Mouse (Mus musculus) erythroblast, embryonic 14.5 days (primary cell): ENCODE results near the gene Alg12. TPM values are rescaled to one million over a fixed set of nuclear protein-coding genes. Genes with fewer than 3 reads are reported as not detected.

Source experiments
- H3K27me3 ChIP-seq: 2 replicates; pipeline ENCODE4 v1.6.1; 2012; ENCODE audit warnings: inconsistent platforms; ENCODE audit not compliant: control insufficient read depth
- H3K36me3 ChIP-seq: 2 replicates; pipeline ENCODE4 v1.6.1; 2012; ENCODE audit warnings: mild to moderate bottlenecking, inconsistent platforms; ENCODE audit not compliant: control insufficient read depth
- H3K4me1 ChIP-seq: 2 replicates; pipeline ENCODE4 v1.6.1; 2012; ENCODE audit warnings: inconsistent platforms; ENCODE audit not compliant: control insufficient read depth
- H3K4me3 ChIP-seq: replicated peaks from 2 replicates; pipeline ENCODE3; 2012; ENCODE audit warnings: moderate library complexity, mild to moderate bottlenecking, inconsistent platforms
- H3K9me3 ChIP-seq: 2 replicates; pipeline ENCODE4 v1.6.1; 2012; ENCODE audit warnings: low read length, inconsistent platforms, mixed read lengths; ENCODE audit not compliant: control insufficient read depth
- GATA1 ChIP-seq: IDR thresholded peaks from 2 replicates; pipeline ENCODE4 v1.6.1; 2012; ENCODE audit warnings: low read length, inconsistent platforms, mixed read lengths
- TAL1 ChIP-seq: IDR thresholded peaks from 3 replicates; pipeline ENCODE4 v1.6.1; 2012; ENCODE audit warnings: low read length, inconsistent platforms, mixed read lengths
- polyA plus RNA-seq: library from polyadenylated mRNA; stranded (reverse); fragments of >175 nt; gene quantifications from 2 replicates; pipeline ENCODE4 v1.2.3, GENCODE M21; 2012

Gene Alg12
- polyA plus RNA-seq: 0.16 and 0.28 TPM in 2 replicates

- TF ChIP-seq GATA1 (no peak; the same call in 1 of the 2 replicates), TAL1 (no peak)
- Histone ChIP-seq H3K4me3 (peak within 1 kb of the TSS; percentile 78), H3K9me3 (no peaks in the 10 kb centered on the region), H3K4me1 (peaks cover 32% of the 10 kb centered on the region), H3K36me3 (peaks cover 59% of the 10 kb centered on the region), H3K27me3 (no peaks in the 10 kb centered on the region)
These were observed at the start of gene Alg12, which contains the start of gene Creld2 for GRCm38 (mm10) chr15:88819026-88819905. Gene Alg12 (minus strand): TSS chr15:88819318. Gene Creld2 (plus strand): TSS chr15:88819646.

GRCm38 (mm10) chr15:88868024-88868742 is 49.1 kb upstream of the Alg12 start:
- Histone ChIP-seq H3K4me1 (peaks cover 21% of the 10 kb centered on the region), H3K9me3 (peaks cover 5% of the 10 kb centered on the region), H3K36me3 (peaks cover 20% of the 10 kb centered on the region), H3K4me3 (no peak overlapping the region), H3K27me3 (peaks cover 2% of the 10 kb centered on the region; the same call in 1 of the 2 replicates)
- TF ChIP-seq GATA1 (no peak), TAL1 (no peak)

- H3K4me1 ChIP-seq: peaks cover 28% of the 10 kb centered on the region
- H3K27me3 ChIP-seq: peaks cover 7% of the 10 kb centered on the region
- H3K36me3 ChIP-seq: peaks cover 20% of the 10 kb centered on the region
- no peak for TF ChIP-seq TAL1
- no peak for TF ChIP-seq GATA1
- H3K9me3 ChIP-seq: peaks cover 5% of the 10 kb centered on the region
- H3K4me3 ChIP-seq: no peak overlapping the region
These were observed 48.4 kb upstream of the Alg12 start for GRCm38 (mm10) chr15:88867368-88868023.

- Histone ChIP-seq H3K4me1 (peaks cover 33% of the 10 kb centered on the region), H3K9me3 (peaks cover 5% of the 10 kb centered on the region), H3K36me3 (peaks cover 20% of the 10 kb centered on the region), H3K4me3 (no peak overlapping the region), H3K27me3 (peaks cover 7% of the 10 kb centered on the region)
- TF ChIP-seq GATA1 (no peak), TAL1 (0 out of 3 replicates have a peak, but pooled peaks have one; percentile 2)
These were observed 47.8 kb upstream of the Alg12 start for GRCm38 (mm10) chr15:88866934-88867356.

GRCm38 (mm10) chr15:88865888-88866695 is 47.0 kb upstream of the Alg12 start:
- Histone ChIP-seq H3K4me1 (peaks cover 42% of the 10 kb centered on the region), H3K36me3 (peaks cover 20% of the 10 kb centered on the region), H3K4me3 (no peak overlapping the region), H3K9me3 (peaks cover 5% of the 10 kb centered on the region), H3K27me3 (peaks cover 7% of the 10 kb centered on the region)
- no peak for TF ChIP-seq TAL1
- no peak for TF ChIP-seq GATA1

GRCm38 (mm10) chr15:88865061-88865460 is 45.9 kb upstream of the Alg12 start:
- Histone ChIP-seq H3K27me3 (peaks cover 7% of the 10 kb centered on the region), H3K4me3 (no peak overlapping the region), H3K4me1 (peaks cover 43% of the 10 kb centered on the region), H3K9me3 (peaks cover 5% of the 10 kb centered on the region), H3K36me3 (peaks cover 20% of the 10 kb centered on the region)
- no peak for TF ChIP-seq TAL1
- TF ChIP-seq GATA1: no peak

- Histone ChIP-seq H3K27me3 (peaks cover 7% of the 10 kb centered on the region), H3K36me3 (peaks cover 20% of the 10 kb centered on the region), H3K9me3 (peaks cover 5% of the 10 kb centered on the region), H3K4me1 (peaks cover 43% of the 10 kb centered on the region), H3K4me3 (peak overlapping the region; percentile 72)
- TF ChIP-seq GATA1 (no peak), TAL1 (no peak)
These were observed 45.3 kb upstream of the Alg12 start for GRCm38 (mm10) chr15:88864270-88865030.
